Mouse (Mus musculus): ENCODE results near the gene Mif.

DNA sequence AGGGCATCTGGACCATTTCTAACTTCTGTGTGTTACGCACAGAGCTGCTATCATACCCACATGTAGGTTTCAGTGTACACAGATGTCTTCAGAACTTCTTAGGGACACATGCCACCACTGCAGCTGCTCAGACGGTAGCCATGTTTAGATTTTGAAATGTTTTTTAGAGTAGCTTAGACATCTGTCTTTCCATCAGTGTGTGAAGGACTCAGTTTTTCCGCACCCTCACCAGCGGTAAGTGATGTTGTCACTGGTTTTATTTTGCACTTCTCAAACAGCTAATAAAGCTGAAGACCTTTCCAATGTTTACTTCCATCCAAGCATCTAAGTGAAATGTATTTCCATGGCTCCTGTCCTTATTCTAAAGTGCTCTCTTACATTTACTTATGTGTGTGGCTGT is 46.8 kb upstream of the Mif start:
- TF ChIP-seq CTCF (IDR thresholded peaks at IDR 0.05; ENCODE audit: insufficient read depth, low read length), result no peak
- TF ChIP-seq POLR2A (IDR thresholded peaks at IDR 0.05; ENCODE audit: borderline replicate concordance, extremely low read depth, low read depth, low read length), result no peak
